Mouse (Mus musculus) erythroblast, embryonic 14.5 days (primary cell): Measurements from ENCODE around the gene Alad.

Experiments
- GATA1 ChIP-seq: IDR thresholded peaks from 2 replicates; pipeline ENCODE4 v1.6.1; 2012; ENCODE audit warnings: low read length, inconsistent platforms, mixed read lengths
- TAL1 ChIP-seq: IDR thresholded peaks from 3 replicates; pipeline ENCODE4 v1.6.1; 2012; ENCODE audit warnings: low read length, inconsistent platforms, mixed read lengths

DNA sequence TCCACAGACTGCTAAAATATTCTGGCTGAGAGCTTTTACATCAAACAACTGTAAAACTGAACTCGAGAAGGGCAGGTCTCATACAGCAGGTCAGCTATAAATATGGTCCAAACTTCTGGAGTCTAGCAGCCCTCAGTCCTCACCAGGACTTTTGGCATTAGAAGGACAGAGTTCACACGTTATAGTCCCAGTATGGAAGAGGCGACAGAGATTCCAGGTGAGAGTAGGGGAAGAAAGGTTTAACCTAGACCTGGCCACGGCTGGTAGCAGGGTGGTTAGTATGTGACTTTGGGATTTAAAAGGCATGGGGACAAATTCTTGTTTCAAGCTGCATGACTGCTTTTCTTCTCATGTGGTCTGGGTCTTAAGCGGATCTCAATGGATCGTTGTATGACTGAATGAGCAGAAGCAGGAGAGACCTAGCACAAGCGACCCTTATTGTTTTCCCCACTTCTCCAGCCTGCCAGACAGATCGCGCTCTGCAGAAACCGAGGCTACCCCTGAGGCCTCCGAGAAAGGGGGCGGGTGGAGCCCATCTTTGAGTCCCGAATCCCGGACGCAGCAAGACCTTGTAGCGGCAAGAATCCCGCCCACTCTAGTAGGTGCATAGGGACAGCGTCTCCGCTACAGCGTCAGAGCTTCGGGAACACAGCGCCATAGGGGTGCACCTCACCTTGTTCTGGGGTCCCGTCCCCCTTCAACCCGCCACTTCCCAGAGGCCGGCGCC is 433 bp downstream of the Alad start:
- no peak for TF ChIP-seq TAL1
- TF ChIP-seq GATA1 = no peak
